In the genomic region with DNA sequence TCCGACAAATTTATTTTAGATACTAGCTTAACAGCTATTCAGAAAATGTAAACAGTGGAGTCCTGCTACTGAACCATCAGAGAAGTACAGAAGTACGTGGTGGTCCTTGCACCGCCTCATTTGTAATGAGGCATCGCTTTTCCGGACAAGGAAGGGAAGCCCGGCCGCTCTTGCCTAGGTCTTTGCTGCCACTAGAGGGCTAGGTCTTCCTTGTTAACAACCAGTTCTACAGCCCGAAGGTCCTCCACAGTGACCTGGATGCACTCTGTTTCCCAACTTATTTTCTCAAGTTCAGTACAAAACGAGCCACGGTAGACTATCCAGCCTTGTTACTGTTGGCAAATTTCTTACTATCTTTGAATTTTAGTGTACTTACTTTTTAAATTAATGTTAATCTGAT, we compare ENCODE assay signal across 8 mouse cellular contexts. TPM values are rescaled to one million over a fixed set of nuclear protein-coding genes. Genes with fewer than 3 reads are reported as not detected.
DNase-seq lines count a peak whose midpoint lies in the region; ATAC-seq lines count a peak whose summit lies in the region.

No protein-coding gene starts in this region.

- 29% methylated on average over 10 of the region's 10 CpGs for WGBS in neural tube, embryonic 15.5 days
- 32% methylated on average over 10 of the region's 10 CpGs for WGBS in embryonic facial prominence, embryonic 14.5 days

- H3K4me3 ChIP-seq in neural tube, embryonic 15.5 days (replicated peaks), result no peak overlapping the region
- no peak overlapping the region for H3K4me3 ChIP-seq in embryonic facial prominence, embryonic 14.5 days (ENCODE audit: low read depth, low read length)

- H3K36me3 ChIP-seq in neural tube, embryonic 15.5 days, result peaks cover 11% of the 10 kb centered on the region
- 0 out of 2 replicates have a peak, but pooled peaks cover 13% of the 10 kb centered on the region for H3K36me3 ChIP-seq in embryonic facial prominence, embryonic 14.5 days (ENCODE audit: control insufficient read depth, insufficient read depth, low read length)

- no peak overlapping the region for H3K9ac ChIP-seq in neural tube, embryonic 15.5 days (replicated peaks)
- H3K9ac ChIP-seq in embryonic facial prominence, embryonic 14.5 days (ENCODE audit: low read depth, low read length), result no peak overlapping the region

- H3K27me3 ChIP-seq in neural tube, embryonic 15.5 days (replicated peaks), result no peaks in the 10 kb centered on the region
- no peaks in the 10 kb centered on the region for H3K27me3 ChIP-seq in embryonic facial prominence, embryonic 14.5 days (replicated peaks; ENCODE audit: control insufficient read depth, insufficient read depth, low read length)

- DNase-seq in adrenal gland, postnatal 10 days, result peak; percentile 63
- DNase-seq in adrenal gland, adult 18-20 months (ENCODE audit: low spot score in 2 of 2), result no peak
- DNase-seq in neural tube, embryonic 10.5 days (ENCODE audit: extremely low spot score, low spot score), result peak; percentile 33
- peak; percentile 64 for DNase-seq in embryonic facial prominence, embryonic 14.5 days (ENCODE audit: low spot score)
- peak; percentile 65 to 74 for DNase-seq in kidney, postnatal 4 days
- DNase-seq in naive thymus-derived CD4-positive, alpha-beta T cell, adult 2 months (ENCODE audit: low read depth), result peak; percentile 73
- DNase-seq in right cerebral cortex, adult 18-20 months, result no peak

- H3K9me3 ChIP-seq in neural tube, embryonic 15.5 days (replicated peaks), result no peaks in the 10 kb centered on the region
- no peaks in the 10 kb centered on the region for H3K9me3 ChIP-seq in embryonic facial prominence, embryonic 14.5 days (ENCODE audit: control insufficient read depth, low read length)

- no peaks in the 10 kb centered on the region for H3K4me1 ChIP-seq in neural tube, embryonic 15.5 days
- H3K4me1 ChIP-seq in embryonic facial prominence, embryonic 14.5 days (ENCODE audit: control insufficient read depth, insufficient read depth, low read length), result no peaks in the 10 kb centered on the region

- no peak overlapping the region for H3K27ac ChIP-seq in neural tube, embryonic 15.5 days (replicated peaks)
- H3K27ac ChIP-seq in embryonic facial prominence, embryonic 14.5 days (replicated peaks; ENCODE audit: low read depth, low read length), result no peak overlapping the region

- ATAC-seq in neural tube, embryonic 15.5 days (ENCODE audit: low FRiP score), result no peak
- ATAC-seq in embryonic facial prominence, embryonic 14.5 days (ENCODE audit: low read depth), result 0 out of 2 replicates have a peak, but pooled peaks have one; percentile 37

- no peak overlapping the region for H3K4me2 ChIP-seq in neural tube, embryonic 15.5 days
- H3K4me2 ChIP-seq in embryonic facial prominence, embryonic 14.5 days (ENCODE audit: low read depth, low read length), result no peak overlapping the region

RNA-seq across cellular contexts. Expression of gene Hsf5, which starts 12.9 kb away (rescaled TPM):
- total RNA-seq in adrenal gland, postnatal 10 days (2021), result under 1 TPM; 0.12 TPM
- under 1 TPM; 0.06 to 0.07 TPM for total RNA-seq in adrenal gland, adult 18-20 months (2021)
- 0.38 and 0.49 TPM in 2 replicates for polyA plus RNA-seq in neural tube, embryonic 15.5 days (2015; fragmentation: Nextera tagmentation; extraction: Ambion mirVana)
- polyA plus RNA-seq in embryonic facial prominence, embryonic 14.5 days (2014; fragmentation: Nextera tagmentation; extraction: Ambion mirVana), result 0.17 and 0.25 TPM in 2 replicates

RNA-seq across cellular contexts. Expression of gene Rnf43, which starts 32.7 kb away (rescaled TPM):
- 1 to 10 TPM; 2.8 to 3.4 TPM for total RNA-seq in adrenal gland, postnatal 10 days (2021)
- 1 to 10 TPM; 4.7 to 5.1 TPM for total RNA-seq in adrenal gland, adult 18-20 months (2021)
- 0.54 and 2.6 TPM in 2 replicates for polyA plus RNA-seq in neural tube, embryonic 15.5 days (2015; fragmentation: Nextera tagmentation; extraction: Ambion mirVana)
- 5.3 and 6.2 TPM in 2 replicates for polyA plus RNA-seq in embryonic facial prominence, embryonic 14.5 days (2014; fragmentation: Nextera tagmentation; extraction: Ambion mirVana)

RNA-seq across cellular contexts. Expression of gene Mtmr4, which starts 37.9 kb away (rescaled TPM):
- 10 to 100 TPM; 23.9 to 28.4 TPM for total RNA-seq in adrenal gland, postnatal 10 days (2021)
- 10 to 100 TPM; 25.6 to 29.7 TPM for total RNA-seq in adrenal gland, adult 18-20 months (2021)
- 41.0 and 42.8 TPM in 2 replicates for polyA plus RNA-seq in neural tube, embryonic 15.5 days (2015; fragmentation: Nextera tagmentation; extraction: Ambion mirVana)
- polyA plus RNA-seq in embryonic facial prominence, embryonic 14.5 days (2014; fragmentation: Nextera tagmentation; extraction: Ambion mirVana), result 33.2 and 34.3 TPM in 2 replicates

Comparison
In these comparisons a context has a peak if more than half of its experiments do, and no peak if none do; other contexts are left out.
1. DNase-seq: peak in adrenal gland, postnatal 10 days (single experiment), neural tube, embryonic 10.5 days (single experiment), embryonic facial prominence, embryonic 14.5 days (single experiment), kidney, postnatal 4 days (2 of 2) and naive thymus-derived CD4-positive, alpha-beta T cell, adult 2 months (single experiment); none in adrenal gland, adult 18-20 months (0 of 2) and right cerebral cortex, adult 18-20 months (single experiment).